Mouse (Mus musculus) midbrain, embryonic 14.5 days (tissue): ENCODE results near the gene Oard1. TPM values are rescaled to one million over a fixed set of nuclear protein-coding genes. Genes with fewer than 3 reads are reported as not detected.

Experiments used
- ATAC-seq: fragments of 200-750 bp; cut with Nextera tagmentation; 2 replicates; pipeline ENCODE4 v1.8.0; 2017; ENCODE audit warnings: moderate number of reproducible peaks, moderate library complexity; ENCODE audit not compliant: low FRiP score, low TSS enrichment
- DNase-seq: peaks from one replicate; pipeline ENCODE4 v3.0.0-alpha.2; 2015
- H3K27ac ChIP-seq: fragments of 300-500 bp; sonication (generic); replicated peaks from 2 replicates; pipeline ENCODE4 v1.5.1; 2014; ENCODE audit warnings: mild to moderate bottlenecking, low read depth, low read length, moderate library complexity
- H3K27me3 ChIP-seq: fragments of 300-500 bp; sonication (generic); 2 replicates; pipeline ENCODE4 v1.6.1; 2014; ENCODE audit warnings: low read length, control low read depth, mixed read lengths; ENCODE audit not compliant: control insufficient read depth, insufficient read depth
- H3K36me3 ChIP-seq: fragments of 300-500 bp; sonication (generic); 2 replicates; pipeline ENCODE4 v1.6.1; 2014; ENCODE audit warnings: low read length, control low read depth; ENCODE audit not compliant: control insufficient read depth, insufficient read depth
- H3K4me1 ChIP-seq: fragments of 300-500 bp; sonication (generic); 2 replicates; pipeline ENCODE4 v1.6.1; 2014; ENCODE audit warnings: mild to moderate bottlenecking, antibody characterized with exemption, low read length, control low read depth; ENCODE audit not compliant: control insufficient read depth, insufficient read depth
- H3K4me2 ChIP-seq: fragments of 300-500 bp; sonication (generic); 2 replicates; pipeline ENCODE4 v1.6.1; 2014; ENCODE audit warnings: mild to moderate bottlenecking, low read length, moderate library complexity
- H3K4me3 ChIP-seq: fragments of 300-500 bp; sonication (generic); replicated peaks from 2 replicates; pipeline ENCODE4 v1.5.1; 2014; ENCODE audit warnings: low read depth, low read length
- H3K9ac ChIP-seq: fragments of 300-500 bp; sonication (generic); replicated peaks from 2 replicates; pipeline ENCODE4 v1.6.1; 2014; ENCODE audit warnings: mild to moderate bottlenecking, low read length, moderate library complexity
- H3K9me3 ChIP-seq: fragments of 300-500 bp; sonication (generic); 2 replicates; pipeline ENCODE4 v1.6.1; 2016; ENCODE audit warnings: low read length, control low read depth, mixed read lengths; ENCODE audit not compliant: control insufficient read depth
- WGBS: fragments of 180-500 bp; shearing (Covaris S2); extraction: QIAGEN DNeasy Blood & Tissue Kit; methylation state at CpG from one replicate; pipeline ENCODE4 v1.1.7; 2014; 5-methylcytosine and 5-hydroxymethylcytosine counted together
- polyA plus RNA-seq: library from polyadenylated mRNA; unstranded; fragments of >200 nt; fragmentation: Nextera tagmentation; extraction: Ambion mirVana; gene quantifications from 2 replicates; pipeline ENCODE4 v1.2.1, GENCODE M21; 2014

The Oard1 gene
- polyA plus RNA-seq, 1 experiment from 2014 or later, result 49.2 TPM

- Histone ChIP-seq H3K4me1 (peaks cover 8% of the 10 kb centered on the region), H3K27ac (no peak overlapping the region), H3K4me2 (no peak overlapping the region), H3K9me3 (no peaks in the 10 kb centered on the region), H3K36me3 (peaks cover 23% of the 10 kb centered on the region), H3K9ac (no peak overlapping the region), H3K4me3 (no peak overlapping the region), H3K27me3 (no peaks in the 10 kb centered on the region)
- no peak for DNase-seq
- ATAC-seq, result no peak
- WGBS, result 91% methylated on average over 7 of the region's 7 CpGs
Observed at GRCm38 (mm10) chr17:48416011-48416410, 6.2 kb downstream of the Oard1 start.

DNA sequence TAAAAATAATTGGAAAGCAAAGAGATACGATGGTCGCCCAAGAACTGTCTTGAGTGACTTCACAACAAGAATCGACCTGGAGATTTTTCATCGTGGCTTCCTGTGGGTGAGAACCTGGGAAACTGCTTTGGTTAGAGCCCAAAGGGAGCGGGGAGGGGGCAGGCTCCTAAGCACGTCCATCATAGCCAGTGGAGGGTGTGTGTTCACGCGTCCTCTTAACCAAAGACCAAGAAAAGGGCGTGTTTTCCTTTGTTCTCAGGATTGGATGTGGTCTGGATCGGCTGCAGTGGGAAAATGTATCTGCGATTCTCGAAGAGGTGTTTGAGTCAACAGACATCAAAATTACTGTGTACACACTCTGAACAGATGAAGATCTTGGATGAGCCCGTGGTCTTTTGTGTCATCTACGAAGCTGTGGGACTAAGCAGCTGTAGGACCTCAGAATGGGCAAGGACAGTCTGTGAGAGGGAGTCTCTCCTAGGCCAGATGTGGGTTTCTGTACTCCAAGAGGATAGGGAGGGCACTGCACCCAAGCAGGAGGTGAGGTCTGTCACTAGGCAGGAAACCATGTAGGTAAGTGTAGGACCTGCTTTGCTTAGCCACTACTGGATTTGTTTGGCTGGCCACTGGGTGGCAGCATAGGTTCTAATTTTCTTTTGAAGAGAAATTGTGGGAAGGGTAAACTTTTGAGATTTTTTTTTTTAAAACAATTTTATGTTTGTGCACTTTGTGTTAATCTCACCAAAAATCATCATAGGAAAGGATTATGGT is 6.8 kb downstream of the Oard1 start:
- Histone ChIP-seq H3K36me3 (peaks cover 23% of the 10 kb centered on the region), H3K9me3 (no peaks in the 10 kb centered on the region), H3K27me3 (no peaks in the 10 kb centered on the region), H3K27ac (0 out of 2 replicates have a peak overlapping the region, but pooled peaks have one; percentile 6), H3K4me2 (no peak overlapping the region), H3K4me1 (peaks cover 2% of the 10 kb centered on the region), H3K4me3 (no peak overlapping the region), H3K9ac (no peak overlapping the region)
- 93% methylated on average over 14 of the region's 14 CpGs for WGBS
- peak; percentile 70 for ATAC-seq
- peak; percentile 90 for DNase-seq

GRCm38 (mm10) chr17:48417521-48417920 is 7.7 kb downstream of the Oard1 start:
- H3K9me3 ChIP-seq, result no peaks in the 10 kb centered on the region
- H3K27me3 ChIP-seq, result no peaks in the 10 kb centered on the region
- no peaks in the 10 kb centered on the region for H3K4me1 ChIP-seq
- no peak for ATAC-seq
- DNase-seq, result no peak
- H3K4me2 ChIP-seq, result no peak overlapping the region
- H3K27ac ChIP-seq, result no peak overlapping the region
- WGBS, result 93% methylated on average over 6 of the region's 6 CpGs
- H3K36me3 ChIP-seq, result peaks cover 22% of the 10 kb centered on the region
- H3K9ac ChIP-seq, result no peak overlapping the region
- no peak overlapping the region for H3K4me3 ChIP-seq

DNA sequence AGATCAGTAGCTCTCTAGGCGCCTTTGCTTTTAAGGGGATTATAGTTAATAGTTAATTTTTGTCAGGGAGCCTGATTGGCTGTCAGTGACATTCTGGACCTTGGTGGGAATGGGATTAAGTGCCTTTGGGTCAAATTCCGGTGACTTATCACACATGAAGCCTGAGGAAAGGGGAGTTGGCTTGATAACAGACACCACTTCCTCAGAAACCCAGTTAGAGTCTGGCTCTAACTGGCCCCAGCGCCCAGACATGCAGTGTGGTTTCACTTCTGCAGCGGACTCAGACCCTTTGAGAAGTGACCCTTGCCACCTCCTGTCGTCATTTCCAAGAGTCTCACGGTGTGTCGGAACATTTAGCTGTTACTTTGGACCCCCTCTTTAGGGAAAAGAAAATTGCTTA is 8.4 kb downstream of the Oard1 start:
- H3K4me1 ChIP-seq, result no peaks in the 10 kb centered on the region
- peaks cover 21% of the 10 kb centered on the region for H3K36me3 ChIP-seq
- 84% methylated on average over 7 of the region's 7 CpGs for WGBS
- no peak for ATAC-seq
- no peaks in the 10 kb centered on the region for H3K27me3 ChIP-seq
- no peak overlapping the region for H3K27ac ChIP-seq
- no peaks in the 10 kb centered on the region for H3K9me3 ChIP-seq
- H3K9ac ChIP-seq, result no peak overlapping the region
- no peak overlapping the region for H3K4me2 ChIP-seq
- H3K4me3 ChIP-seq, result no peak overlapping the region
- DNase-seq, result no peak

DNA sequence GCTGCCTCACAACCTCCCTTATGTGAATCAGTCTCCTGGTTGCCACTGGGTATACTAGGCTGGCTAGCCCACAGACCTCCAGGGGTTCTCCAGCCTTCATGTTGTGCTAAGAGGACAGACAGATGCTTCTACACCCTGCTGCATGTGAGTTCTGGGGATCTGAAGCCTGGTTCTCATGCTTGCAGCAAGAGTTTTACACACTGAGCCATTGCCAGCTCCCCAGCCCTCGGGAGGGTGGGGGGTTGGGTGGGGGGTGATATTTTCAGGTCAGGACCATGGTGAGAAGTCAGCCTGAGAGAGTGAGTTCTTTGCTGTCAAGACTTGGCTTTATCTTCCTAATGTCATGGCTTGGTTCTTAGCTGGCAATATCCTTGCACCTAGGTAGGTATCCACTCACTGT is 9.0 kb downstream of the Oard1 start:
- Histone ChIP-seq H3K4me2 (no peak overlapping the region), H3K4me3 (no peak overlapping the region), H3K27ac (no peak overlapping the region), H3K9ac (no peak overlapping the region), H3K36me3 (peaks cover 18% of the 10 kb centered on the region), H3K4me1 (no peaks in the 10 kb centered on the region), H3K9me3 (no peaks in the 10 kb centered on the region), H3K27me3 (no peaks in the 10 kb centered on the region)
- ATAC-seq (no peak), DNase-seq (no peak)
- WGBS, result 87% methylated on average over 1 of the region's 1 CpGs

- Histone ChIP-seq H3K4me1 (no peaks in the 10 kb centered on the region), H3K27ac (no peak overlapping the region), H3K27me3 (no peaks in the 10 kb centered on the region), H3K9ac (no peak overlapping the region), H3K4me3 (no peak overlapping the region), H3K9me3 (no peaks in the 10 kb centered on the region), H3K36me3 (peaks cover 14% of the 10 kb centered on the region), H3K4me2 (no peak overlapping the region)
- ATAC-seq (no peak), DNase-seq (no peak)
- WGBS, result 70% methylated on average over 2 of the region's 2 CpGs
Observed at GRCm38 (mm10) chr17:48419571-48419970, 9.8 kb downstream of the Oard1 start.

DNA sequence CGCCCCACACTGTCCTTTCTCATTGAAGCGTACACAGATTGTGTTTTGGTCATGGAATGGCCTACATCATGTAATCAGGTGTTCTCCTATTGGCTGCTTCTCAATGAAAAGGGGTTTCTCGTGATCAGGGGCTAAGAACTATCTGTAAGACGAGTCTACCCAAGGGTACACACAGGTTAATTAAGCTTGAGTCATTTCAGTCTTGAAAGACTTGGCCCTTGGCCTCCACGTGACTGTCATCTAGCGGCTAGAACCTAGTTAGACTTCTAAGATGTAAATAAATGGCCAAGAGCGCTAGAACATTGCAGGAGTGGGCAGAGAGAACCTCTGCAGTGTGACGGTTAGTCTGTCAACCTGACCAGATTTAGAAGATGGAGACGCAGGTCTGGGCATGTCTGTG is 14.4 kb downstream of the Oard1 start:
- no peaks in the 10 kb centered on the region for H3K4me1 ChIP-seq
- no peaks in the 10 kb centered on the region for H3K36me3 ChIP-seq
- no peak overlapping the region for H3K27ac ChIP-seq
- H3K9me3 ChIP-seq, result no peaks in the 10 kb centered on the region
- DNase-seq, result no peak
- ATAC-seq, result no peak
- no peak overlapping the region for H3K4me2 ChIP-seq
- H3K27me3 ChIP-seq, result no peaks in the 10 kb centered on the region
- WGBS, result 89% methylated on average over 9 of the region's 9 CpGs
- H3K4me3 ChIP-seq, result no peak overlapping the region
- no peak overlapping the region for H3K9ac ChIP-seq

DNA sequence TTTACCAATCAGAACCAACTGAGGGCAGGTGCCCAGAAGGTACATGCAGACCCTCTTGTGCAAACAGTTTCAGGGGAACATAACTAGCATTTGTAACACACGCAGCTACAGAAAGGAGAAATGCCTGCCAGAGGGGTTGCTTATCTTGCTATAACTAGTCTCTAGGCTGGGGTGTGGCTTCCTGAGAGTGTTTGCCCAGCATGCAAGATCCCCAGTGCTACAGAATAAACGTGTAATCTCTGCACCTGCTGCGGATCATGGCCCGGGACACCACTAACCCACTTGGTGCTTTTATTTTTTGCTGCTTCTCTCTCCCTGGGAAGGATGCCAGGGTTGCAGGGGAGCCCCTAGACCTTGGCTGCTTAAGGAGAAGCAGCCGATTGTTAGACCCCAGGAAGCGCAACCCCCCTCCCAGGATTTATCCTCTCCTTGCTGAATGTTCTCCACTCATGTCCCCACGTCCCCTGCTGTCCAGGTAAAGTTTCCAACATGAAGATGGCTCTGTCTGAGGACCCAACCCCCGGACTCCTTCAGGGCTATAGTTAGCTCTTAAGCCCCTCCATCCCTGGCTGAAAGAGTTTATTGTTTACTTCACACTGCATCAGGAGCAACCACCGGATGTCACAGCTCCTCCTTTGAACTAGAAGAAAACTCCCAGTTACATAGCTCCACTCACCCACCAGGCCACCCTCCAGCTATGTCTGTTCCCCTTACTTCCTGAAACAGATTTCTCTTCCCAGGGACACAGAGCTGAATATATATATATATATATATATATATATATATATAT is 16.2 kb downstream of the Oard1 start:
- no peaks in the 10 kb centered on the region for H3K27me3 ChIP-seq
- H3K4me2 ChIP-seq, result no peak overlapping the region
- no peak overlapping the region for H3K4me3 ChIP-seq
- H3K9ac ChIP-seq, result no peak overlapping the region
- ATAC-seq (no peak), DNase-seq (peak; percentile 15)
- H3K9me3 ChIP-seq, result no peaks in the 10 kb centered on the region
- 42% methylated on average over 9 of the region's 9 CpGs for WGBS
- H3K27ac ChIP-seq, result no peak overlapping the region
- H3K4me1 ChIP-seq, result no peaks in the 10 kb centered on the region
- H3K36me3 ChIP-seq, result no peaks in the 10 kb centered on the region
